Mouse (Mus musculus): ENCODE measurements around the gene Picalm. TPM values are rescaled to one million over a fixed set of nuclear protein-coding genes. Genes with fewer than 3 reads are reported as not detected.
"Not testable (repeated sequence)": the region's sequence is repeated elsewhere in the genome, so short reads cannot be mapped to it uniquely, and the experiment has no call there.

The Picalm gene
- polyA plus RNA-seq, 1 experiment = 68.4 TPM

- no peak for DNase-seq (ENCODE audit: low read depth)
Observed at GRCm38 (mm10) chr7:90210947-90211346, 80.9 kb downstream of the Picalm start.

- no peak for DNase-seq (ENCODE audit: low read depth)
Observed at GRCm38 (mm10) chr7:90216511-90216910, 86.5 kb downstream of the Picalm start.

DNA sequence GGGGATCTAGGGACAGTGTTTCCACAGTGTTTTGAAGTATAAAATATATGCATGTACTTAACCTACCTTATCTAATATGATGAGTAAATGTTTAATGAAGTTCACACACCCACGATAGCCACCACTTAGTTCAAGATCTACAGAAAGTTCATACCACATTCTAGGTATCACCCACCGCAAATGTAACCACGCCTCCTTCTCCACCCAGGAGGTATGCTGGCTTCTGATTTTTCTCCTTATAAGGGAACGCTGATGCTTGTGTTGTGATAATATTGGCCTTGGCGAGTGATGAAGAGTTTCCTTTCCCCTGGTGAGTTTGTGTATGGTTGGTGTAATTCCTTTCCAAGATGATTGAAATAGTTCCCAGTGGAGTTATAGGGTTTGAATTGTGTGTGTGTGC, 88.1 kb downstream of the Picalm start:
- no peak for DNase-seq (ENCODE audit: low read depth)

DNA sequence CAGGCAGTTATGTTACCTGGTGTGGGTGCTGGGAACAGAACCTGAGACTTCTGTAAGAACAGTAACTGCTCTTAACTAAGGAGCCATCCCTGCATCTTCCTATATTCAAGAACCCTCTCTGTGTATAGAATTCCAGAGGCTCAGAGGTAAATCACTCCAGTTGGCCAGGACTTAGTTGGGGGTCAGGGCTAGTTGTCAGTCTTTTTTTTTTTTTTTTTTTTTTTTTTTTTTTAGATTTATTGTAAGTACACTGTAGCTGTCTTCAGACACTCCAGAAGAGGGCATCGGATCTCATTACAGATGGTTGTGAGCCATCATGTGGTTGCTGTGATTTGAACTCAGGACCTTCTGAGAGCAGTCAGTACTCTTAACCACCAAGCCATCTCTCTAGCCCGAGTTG, 91.5 kb downstream of the Picalm start:
- DNase-seq (ENCODE audit: low read depth) = no peak

DNA sequence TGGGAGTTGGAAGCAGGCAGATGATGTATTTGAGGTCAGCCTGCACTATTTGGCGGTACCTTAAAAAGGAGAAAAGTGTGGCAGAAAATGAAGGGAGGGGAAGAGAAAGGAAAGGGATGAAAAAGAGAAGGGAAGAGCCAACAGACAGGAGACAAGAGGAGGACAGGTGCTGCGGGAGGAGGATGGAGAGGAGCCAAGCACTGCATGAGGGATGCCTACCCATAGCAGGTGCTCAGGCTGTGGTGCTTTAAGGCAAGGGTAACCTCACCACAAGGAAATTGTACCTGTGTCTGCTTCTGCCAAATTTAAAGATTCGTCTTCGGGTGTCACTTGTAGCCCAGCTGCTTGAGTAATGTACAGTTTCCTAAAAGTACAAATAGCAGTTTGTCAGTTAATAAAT, 98.1 kb downstream of the Picalm start:
- no peak for DNase-seq (ENCODE audit: low read depth)

DNA sequence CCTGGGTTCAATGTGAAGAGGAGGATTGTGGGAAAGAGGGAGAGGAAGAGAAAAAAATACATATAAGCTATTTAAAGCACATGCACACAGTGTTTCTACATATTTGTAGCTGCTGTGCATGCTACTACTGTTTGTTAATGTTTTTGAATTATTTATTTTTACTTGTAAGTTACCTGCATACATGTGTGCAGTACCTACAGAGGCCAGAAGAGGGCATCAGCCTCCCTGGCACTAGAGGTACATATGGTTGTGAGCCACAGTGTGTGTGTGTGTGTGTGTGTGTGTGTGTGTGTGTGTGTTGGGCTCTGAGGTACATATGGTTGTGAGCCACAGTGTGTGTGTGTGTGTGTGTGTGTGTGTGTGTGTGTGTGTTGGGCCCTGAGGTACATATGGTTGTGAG, 98.9 kb downstream of the Picalm start:
- not testable (repeated sequence) for DNase-seq (ENCODE audit: low read depth)

- no peak for DNase-seq (ENCODE audit: low read depth)
Observed at GRCm38 (mm10) chr7:90231431-90231830, 101.4 kb downstream of the Picalm start.

DNA sequence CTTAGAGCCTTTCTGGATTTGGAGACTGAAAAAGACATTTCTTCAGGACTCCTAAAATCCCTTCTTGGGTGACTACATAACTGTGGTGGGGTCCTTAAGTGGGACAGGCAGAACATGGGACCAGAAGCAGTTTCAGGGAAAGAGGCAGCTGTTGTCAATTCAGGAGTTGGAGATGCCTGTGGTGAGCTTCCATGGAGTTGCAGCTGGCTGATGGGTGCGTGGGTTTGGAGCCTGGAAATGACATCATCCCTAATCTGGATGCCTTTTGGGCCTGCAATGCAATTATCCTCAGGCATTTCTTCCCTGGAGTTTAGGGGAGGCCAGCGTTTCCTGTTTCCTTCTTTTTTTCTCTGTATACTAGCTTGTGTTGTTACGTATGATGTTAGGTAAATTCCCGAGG, 103.9 kb downstream of the Picalm start:
- DNase-seq (ENCODE audit: low read depth) = no peak

GRCm38 (mm10) chr7:90236289-90236905, 106.4 kb downstream of the Picalm start:
- no peak for DNase-seq (ENCODE audit: low read depth)

DNA sequence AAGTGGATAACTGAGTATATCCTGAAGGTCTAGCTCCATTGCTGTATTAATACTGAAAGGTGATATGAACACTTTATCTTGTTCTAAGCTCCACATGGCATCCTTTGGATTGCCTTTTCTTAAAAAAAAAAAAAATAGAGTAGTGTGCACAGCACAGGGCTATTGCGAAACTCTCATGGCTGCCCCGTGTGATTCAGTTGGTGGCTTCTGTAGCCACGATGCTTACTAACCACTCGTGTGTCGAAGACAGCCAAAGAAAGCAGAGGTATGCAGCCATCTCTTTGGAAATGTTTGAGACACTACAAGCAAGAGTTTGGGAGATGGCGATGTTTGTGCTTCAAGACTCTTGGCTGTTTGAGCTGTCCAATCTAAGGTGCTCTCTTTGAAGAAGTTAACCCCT, 113.1 kb downstream of the Picalm start:
- no peak for DNase-seq (ENCODE audit: low read depth)

- no peak for DNase-seq (ENCODE audit: low read depth)
Observed at GRCm38 (mm10) chr7:90243643-90244042, 113.6 kb downstream of the Picalm start.

DNA sequence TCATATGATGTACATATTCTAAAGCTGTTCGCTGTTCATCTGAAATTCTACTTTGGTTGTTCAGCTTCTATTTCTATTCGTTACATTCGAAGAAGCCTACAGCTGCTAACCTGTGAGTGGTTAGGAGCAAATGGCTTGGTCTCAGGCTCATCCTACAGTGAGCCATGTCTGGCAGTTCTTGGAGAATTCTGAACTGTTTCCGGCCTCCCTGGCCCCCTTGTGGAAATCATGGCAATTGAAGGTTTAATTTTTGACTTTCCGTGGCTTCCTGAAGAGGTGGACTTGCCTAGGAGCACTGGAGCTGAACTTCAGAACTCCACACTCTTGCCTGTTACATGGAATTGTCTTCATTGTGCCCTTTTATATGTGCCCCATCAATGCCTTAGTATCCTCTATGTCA, 122.9 kb downstream of the Picalm start:
- DNase-seq (ENCODE audit: low read depth) = no peak

DNA sequence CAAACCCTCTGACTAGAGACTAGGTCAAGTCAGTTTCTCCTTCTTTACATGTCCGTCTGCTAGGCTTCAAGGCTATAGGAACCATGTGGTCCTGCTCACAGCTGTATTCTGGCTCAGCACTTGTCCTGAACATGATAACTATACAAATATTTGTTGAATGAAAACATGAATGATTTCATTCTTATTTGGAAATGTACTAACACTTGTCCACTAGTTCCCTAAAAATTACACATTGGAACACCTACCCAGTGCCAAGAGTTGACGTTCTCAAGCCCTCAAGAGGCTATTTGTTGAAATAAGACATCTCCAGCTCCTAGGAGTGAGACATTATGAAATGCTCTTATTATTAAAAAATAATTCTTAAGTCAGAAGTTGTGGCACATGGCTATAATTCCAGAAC, 128.7 kb downstream of the Picalm start:
- no peak for DNase-seq (ENCODE audit: low read depth)

GRCm38 (mm10) chr7:90259899-90260298, 129.9 kb downstream of the Picalm start:
- DNase-seq (ENCODE audit: low read depth) = no peak

- DNase-seq (ENCODE audit: low read depth) = no peak
Observed at GRCm38 (mm10) chr7:90261902-90262599, 132.0 kb downstream of the Picalm start.

Other genes starting within 250 kb of the Picalm start
- 0.27 and 0.39 TPM in 2 replicates for gene Ccdc81, start 226.6 kb upstream of the Picalm start, polyA plus RNA-seq (2012; rRNA removed)
- 36.9 and 41.4 TPM in 2 replicates for gene Hikeshi, start 189.0 kb upstream of the Picalm start, polyA plus RNA-seq (2012; rRNA removed)
- gene Eed, start 149.2 kb upstream of the Picalm start, polyA plus RNA-seq (2012; rRNA removed) = 10.1 and 12.4 TPM in 2 replicates
- gene Ccdc83, start 135.6 kb downstream of the Picalm start, polyA plus RNA-seq (2012; rRNA removed) = 0.11 and 0.12 TPM in 2 replicates
- gene Sytl2, start 172.0 kb downstream of the Picalm start, polyA plus RNA-seq (2012; rRNA removed) = 4.8 and 6.5 TPM in 2 replicates

All from gonadal fat pad, adult 2 months (tissue).